ENCODE assay signal across 11 mouse cellular contexts in the genomic region with DNA sequence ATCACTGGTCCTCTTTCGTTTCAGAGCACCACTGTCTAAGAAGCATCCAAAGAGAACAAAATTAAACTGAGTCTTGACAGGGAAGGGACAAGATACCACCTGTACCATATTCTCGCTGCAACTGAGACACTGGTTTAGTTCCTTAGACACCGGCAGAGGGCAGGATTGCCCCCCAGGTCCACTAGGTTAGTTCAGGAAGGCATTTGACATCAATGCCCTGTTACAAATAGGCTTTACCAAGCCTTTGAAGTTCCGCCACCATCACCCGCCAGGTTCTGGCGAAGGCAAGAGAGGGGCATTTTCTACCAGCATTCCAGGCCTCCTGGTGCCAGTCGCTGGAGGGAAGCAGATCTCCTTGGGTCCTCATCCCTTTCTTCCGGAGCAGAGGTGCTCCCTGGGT. TPM values are rescaled to one million over a fixed set of nuclear protein-coding genes. Genes with fewer than 3 reads are reported as not detected.
DNase-seq lines count a peak whose midpoint lies in the region; ATAC-seq and TF ChIP-seq lines count a peak whose summit lies in the region.
"Had no signal": no experiment of that assay in that cellular context is flagged by ENCODE, and none has a peak within 500 bp of the region (broad histone marks: within the 10 kb centered on the region; RNA-seq: fewer than 3 reads in every experiment).

No protein-coding gene starts in this region.

- peak overlapping the region; percentile 52 for H3K4me2 ChIP-seq in embryonic facial prominence, embryonic 12.5 days (replicated peaks)
- peak overlapping the region; percentile 61 for H3K4me2 ChIP-seq in intestine, embryonic 15.5 days (replicated peaks)
- H3K4me2 ChIP-seq in neural tube, embryonic 13.5 days, result peak overlapping the region; percentile 52

- DNase-seq in layer of hippocampus, adult 2 months (ENCODE audit: low spot score in 2 of 2), result no peak
- DNase-seq in layer of hippocampus, adult 18-20 months (ENCODE audit: low spot score in 2 of 2), result no peak
- no peak for DNase-seq in testis, postnatal 10 days (ENCODE audit: low spot score)
- no peak for DNase-seq in layer of hippocampus, postnatal 25 days (ENCODE audit: extremely low spot score in 1 of 2, low spot score in 1 of 2)
- DNase-seq: gastrocnemius, postnatal 10 days; thymus, postnatal 36 days had no signal

- peak; percentile 71 for TF ChIP-seq CTCF in layer of hippocampus, adult 2 months (conservative IDR thresholded peaks at IDR 0.05)

- peak overlapping the region; percentile 8; the same call in 1 of the 2 replicates for H3K4me3 ChIP-seq in layer of hippocampus, adult 2 months
- H3K4me3 ChIP-seq in embryonic facial prominence, embryonic 12.5 days, result peak overlapping the region; percentile 25; the same call in 1 of the 2 replicates
- H3K4me3 ChIP-seq in intestine, embryonic 15.5 days (replicated peaks), result peak overlapping the region; percentile 30
- H3K4me3 ChIP-seq in neural tube, embryonic 13.5 days, result peak overlapping the region; percentile 27

- peaks cover 16% of the 10 kb centered on the region for H3K27me3 ChIP-seq in embryonic facial prominence, embryonic 12.5 days
- 0 out of 2 replicates have a peak, but pooled peaks cover 4% of the 10 kb centered on the region for H3K27me3 ChIP-seq in intestine, embryonic 15.5 days (replicated peaks)
- H3K27me3 ChIP-seq in neural tube, embryonic 13.5 days, result peaks cover 29% of the 10 kb centered on the region

- H3K4me1 ChIP-seq in embryonic facial prominence, embryonic 12.5 days, result peaks cover 19% of the 10 kb centered on the region
- H3K4me1 ChIP-seq in intestine, embryonic 15.5 days (replicated peaks), result peaks cover 13% of the 10 kb centered on the region
- peaks cover 21% of the 10 kb centered on the region for H3K4me1 ChIP-seq in neural tube, embryonic 13.5 days (replicated peaks)

- no peak overlapping the region for H3K9ac ChIP-seq in embryonic facial prominence, embryonic 12.5 days
- H3K9ac ChIP-seq in intestine, embryonic 15.5 days, result no peak overlapping the region
- no peak overlapping the region for H3K9ac ChIP-seq in neural tube, embryonic 13.5 days

- no peak overlapping the region for H3K27ac ChIP-seq in layer of hippocampus, adult 2 months
- H3K27ac ChIP-seq in embryonic facial prominence, embryonic 12.5 days, result no peak overlapping the region
- no peak overlapping the region for H3K27ac ChIP-seq in intestine, embryonic 15.5 days
- H3K27ac ChIP-seq in neural tube, embryonic 13.5 days (replicated peaks), result no peak overlapping the region

- peaks cover 9% of the 10 kb centered on the region; the same call in 1 of the 2 replicates for H3K36me3 ChIP-seq in embryonic facial prominence, embryonic 12.5 days
- peaks cover 2% of the 10 kb centered on the region; the same call in 1 of the 2 replicates for H3K36me3 ChIP-seq in intestine, embryonic 15.5 days
- H3K36me3 ChIP-seq in neural tube, embryonic 13.5 days, result no peaks in the 10 kb centered on the region

- 15% methylated on average over 8 of the region's 8 CpGs for WGBS in embryonic facial prominence, embryonic 12.5 days
- 22% methylated on average over 8 of the region's 8 CpGs for WGBS in intestine, embryonic 15.5 days
- 20% methylated on average over 8 of the region's 8 CpGs for WGBS in neural tube, embryonic 13.5 days

- ATAC-seq in embryonic facial prominence, embryonic 12.5 days (ENCODE audit: insufficient number of reproducible peaks, insufficient read depth, low FRiP score, low TSS enrichment), result no peak
- ATAC-seq in intestine, embryonic 15.5 days, result no peak
- ATAC-seq in neural tube, embryonic 13.5 days (ENCODE audit: low read depth), result no peak
- no peak for ATAC-seq in erythroid progenitor cell, adult 5-6 weeks (replicated peaks; ENCODE audit: low FRiP score, poor library complexity, severe bottlenecking)

- H3K9me3 ChIP-seq in embryonic facial prominence, embryonic 12.5 days, result no peaks in the 10 kb centered on the region
- no peaks in the 10 kb centered on the region for H3K9me3 ChIP-seq in intestine, embryonic 15.5 days
- no peaks in the 10 kb centered on the region for H3K9me3 ChIP-seq in neural tube, embryonic 13.5 days

RNA-seq across cellular contexts. Expression of a gene that starts 0.9 kb away (rescaled TPM):
- total RNA-seq in layer of hippocampus, adult 2 months (2021), result 1 to 10 TPM; 2.5 to 3.4 TPM
- total RNA-seq in layer of hippocampus, adult 18-20 months (2021), result 1 to 10 TPM; 1.3 to 1.4 TPM
- polyA plus RNA-seq in embryonic facial prominence, embryonic 12.5 days (2016; fragmentation: Nextera tagmentation; extraction: Ambion mirVana), result 2.0 and 2.5 TPM in 2 replicates
- 2.1 and 2.6 TPM in 2 replicates for polyA plus RNA-seq in intestine, embryonic 15.5 days (2015; fragmentation: Nextera tagmentation; extraction: Ambion mirVana)
- 1.5 and 1.7 TPM in 2 replicates for polyA plus RNA-seq in neural tube, embryonic 13.5 days (2015; fragmentation: Nextera tagmentation; extraction: Ambion mirVana)
- not detected in 2 replicates for total RNA-seq in erythroid progenitor cell, adult 5-6 weeks (2015; ENCODE audit: low replicate concordance)
- total RNA-seq in erythroid progenitor cell, adult 5-6 weeks (2017; ENCODE audit: low replicate concordance), result not detected in 2 replicates
- total RNA-seq in layer of hippocampus, postnatal 25 days (2021), result 1 to 10 TPM; 2.5 to 4.0 TPM
- total RNA-seq: megakaryocyte, adult 5-6 weeks had no signal

RNA-seq across cellular contexts. Expression of a gene that starts 19.0 kb away (rescaled TPM):
- total RNA-seq in layer of hippocampus, adult 2 months (2021), result 100 to 1,000 TPM; 170 TPM
- total RNA-seq in layer of hippocampus, adult 18-20 months (2021), result 100 to 1,000 TPM; 184 to 202 TPM
- polyA plus RNA-seq in embryonic facial prominence, embryonic 12.5 days (2016; fragmentation: Nextera tagmentation; extraction: Ambion mirVana), result 118 and 123 TPM in 2 replicates
- 172 and 174 TPM in 2 replicates for polyA plus RNA-seq in intestine, embryonic 15.5 days (2015; fragmentation: Nextera tagmentation; extraction: Ambion mirVana)
- 59.3 and 61.1 TPM in 2 replicates for polyA plus RNA-seq in neural tube, embryonic 13.5 days (2015; fragmentation: Nextera tagmentation; extraction: Ambion mirVana)
- 1.1 and 2.5 TPM in 2 replicates for total RNA-seq in erythroid progenitor cell, adult 5-6 weeks (2015; ENCODE audit: low replicate concordance)
- 5.8 TPM in 1 of 2 replicates, not detected in the other for total RNA-seq in erythroid progenitor cell, adult 5-6 weeks (2017; ENCODE audit: low replicate concordance)
- 100 to 1,000 TPM; 146 to 168 TPM for total RNA-seq in layer of hippocampus, postnatal 25 days (2021)

Comparison
In these comparisons a context has a peak if more than half of its experiments do, and no peak if none do; other contexts are left out.
1. RNA of a gene that starts 19.0 kb away (total RNA-seq): 184 to 202 TPM in layer of hippocampus, adult 18-20 months, 170 TPM in layer of hippocampus, adult 2 months and 146 to 168 TPM in layer of hippocampus, postnatal 25 days; 1.1 to 5.8 TPM in erythroid progenitor cell, adult 5-6 weeks; every median in the first group is over 10 times any median in the second.
2. Peak in every context shown above with its lines, with median percentiles within 50 percentile points of each other: H3K4me3 ChIP-seq and H3K4me2 ChIP-seq.